Mouse (Mus musculus): ENCODE results near the gene Ppm1h.

The Ppm1h gene

DNA sequence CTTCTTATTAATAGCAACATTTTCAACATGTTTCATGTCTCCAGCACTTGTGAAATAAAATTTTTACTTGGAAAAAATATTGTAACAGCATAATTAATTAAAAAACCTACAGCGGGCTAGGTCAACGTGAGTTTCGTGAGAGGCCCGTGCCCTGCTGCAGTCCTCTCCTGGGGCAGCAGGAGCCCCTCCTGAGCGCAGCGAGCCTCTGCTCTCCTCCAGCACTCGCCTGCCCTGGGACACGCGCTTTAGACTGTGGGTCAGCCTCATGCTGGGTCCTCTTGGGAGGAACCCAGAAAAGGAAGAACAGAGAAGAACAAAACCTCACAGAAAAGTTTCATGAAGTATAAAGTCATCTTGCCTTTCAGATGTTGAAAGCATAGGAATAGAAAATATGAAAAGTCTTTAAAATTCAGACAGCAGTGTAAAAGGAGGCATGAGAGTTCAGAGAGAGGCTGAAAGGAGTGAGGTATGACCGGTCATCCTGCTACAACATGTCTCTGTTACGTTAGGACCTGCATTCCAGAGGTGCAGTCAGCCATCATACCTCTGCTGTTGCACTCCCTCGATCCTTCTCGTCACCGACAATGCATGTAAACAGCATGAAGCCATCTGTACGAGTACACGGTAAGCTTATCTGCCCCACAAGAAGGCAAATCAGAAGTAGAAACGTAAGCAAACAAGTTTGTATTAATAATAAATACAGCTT is 316.0 kb downstream of the Ppm1h start:
- no peak for TF ChIP-seq GATA4 (IDR thresholded peaks at IDR 0.05; ENCODE audit: insufficient replicate concordance, low read length)
